Mouse (Mus musculus): Measurements from ENCODE around the gene Gm20517.

GRCm38 (mm10) chr17:47568389-47568788 lies 43.0 kb upstream of the Gm20517 start:
- TF ChIP-seq POLR2A (IDR thresholded peaks at IDR 0.05; ENCODE audit: insufficient read depth, low read depth, low read length) (no peak), CTCF (IDR thresholded peaks at IDR 0.05; ENCODE audit: insufficient read depth, low read depth, low read length) (no peak)
